Mouse (Mus musculus) thymus, adult 2 months (tissue): ENCODE measurements around the gene Upf3a. TPM values are rescaled to one million over a fixed set of nuclear protein-coding genes. Genes with fewer than 3 reads are reported as not detected.
"Not testable (repeated sequence)": the region's sequence is repeated elsewhere in the genome, so short reads cannot be mapped to it uniquely, and the experiment has no call there.

Source experiments
- DNase-seq: peaks from one replicate; pipeline ENCODE4 v3.0.0; 2021
- H3K27ac ChIP-seq: fragments of 200-500 bp; 2 replicates; pipeline ENCODE4 v1.5.1; 2012; ENCODE audit warnings: low read length, control low read depth; ENCODE audit not compliant: control insufficient read depth, insufficient read depth
- H3K27me3 ChIP-seq: fragments of 200-500 bp; 2 replicates; pipeline ENCODE4 v1.6.1; 2012; ENCODE audit warnings: mild to moderate bottlenecking, low read length, moderate library complexity, mixed read lengths; ENCODE audit not compliant: control insufficient read depth, insufficient read depth
- H3K36me3 ChIP-seq: fragments of 200-500 bp; 2 replicates; pipeline ENCODE4 v1.6.1; 2012; ENCODE audit warnings: mild to moderate bottlenecking, low read length, moderate library complexity; ENCODE audit not compliant: control insufficient read depth, insufficient read depth
- H3K4me1 ChIP-seq: fragments of 200-500 bp; replicated peaks from 2 replicates; pipeline ENCODE4 v1.6.1; 2012; ENCODE audit warnings: low read length; ENCODE audit not compliant: control insufficient read depth, insufficient read depth
- H3K4me3 ChIP-seq: fragments of 200-500 bp; 2 replicates; pipeline ENCODE4 v1.5.1; 2012; ENCODE audit warnings: mild to moderate bottlenecking, low read length, control low read depth, moderate library complexity; ENCODE audit not compliant: control insufficient read depth, insufficient read depth
- CTCF ChIP-seq: fragments of 200-500 bp; IDR thresholded peaks from 2 replicates; pipeline ENCODE4 v1.5.1; 2012; ENCODE audit warnings: mild to moderate bottlenecking, control low read depth, low read length, moderate library complexity, borderline replicate concordance; ENCODE audit not compliant: control insufficient read depth, poor library complexity, insufficient read depth; ENCODE audit errors: extremely low read depth
- POLR2A ChIP-seq: fragments of 200-500 bp; IDR thresholded peaks from 2 replicates; pipeline ENCODE4 v1.6.1; 2012; ENCODE audit warnings: mild to moderate bottlenecking, low read length, control low read depth, moderate library complexity; ENCODE audit not compliant: control insufficient read depth, poor library complexity, insufficient read depth; ENCODE audit errors: extremely low read depth
- WGBS: fragments of 180-500 bp; shearing (Covaris S2); methylation state at CpG from one replicate; pipeline ENCODE4 v1.1.7; 2018; 5-methylcytosine and 5-hydroxymethylcytosine counted together
- polyA plus RNA-seq: library from polyadenylated mRNA; depleted of rRNA; stranded (reverse); fragments of >200 nt; gene quantifications from 2 replicates; pipeline ENCODE4 v1.2.3, GENCODE M21; 2012; rRNA removed

Gene Upf3a
- polyA plus RNA-seq: 13.3 and 13.5 TPM in 2 replicates

DNA sequence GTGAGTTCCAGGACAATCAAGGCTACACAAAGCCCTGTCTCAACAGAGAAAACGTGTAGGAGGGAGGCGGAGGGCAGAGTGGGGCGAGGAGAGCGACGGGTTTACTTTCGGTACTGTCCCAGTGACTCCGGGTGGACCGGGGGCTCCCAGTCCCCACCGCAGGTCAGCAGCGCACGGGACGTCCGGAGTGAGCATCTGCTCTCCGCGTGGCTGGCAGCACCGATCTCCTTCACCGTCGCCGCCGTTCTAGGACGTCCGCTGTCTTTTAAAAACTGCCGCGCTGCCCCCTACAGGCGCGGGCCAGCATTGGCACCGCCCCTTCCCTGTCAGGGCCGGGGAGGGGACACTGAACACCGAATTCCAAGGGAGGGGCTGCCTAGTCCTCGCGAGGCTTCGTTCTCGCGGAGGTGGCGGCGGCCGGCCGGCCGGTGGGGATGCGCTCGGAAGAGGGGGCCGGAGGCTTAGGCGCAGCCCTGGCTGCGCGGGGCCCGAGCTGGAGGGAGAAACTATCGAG lies at the start of gene Upf3a:
Gene Upf3a (plus strand): TSS at position 366 of the 514 bp plus-strand sequence.
- Histone ChIP-seq H3K27me3 (no peaks in the 10 kb centered on the region), H3K4me3 (peak within 1 kb of the TSS; percentile 68), H3K36me3 (peaks cover 14% of the 10 kb centered on the region), H3K4me1 (peaks cover 6% of the 10 kb centered on the region), H3K27ac (peak within 1 kb of the TSS; percentile 82)
- WGBS: 0% methylated on average over 47 of the region's 47 CpGs
- DNase-seq: peak; percentile 92
- TF ChIP-seq POLR2A: no peak
- TF ChIP-seq CTCF: peak; percentile 97

DNA sequence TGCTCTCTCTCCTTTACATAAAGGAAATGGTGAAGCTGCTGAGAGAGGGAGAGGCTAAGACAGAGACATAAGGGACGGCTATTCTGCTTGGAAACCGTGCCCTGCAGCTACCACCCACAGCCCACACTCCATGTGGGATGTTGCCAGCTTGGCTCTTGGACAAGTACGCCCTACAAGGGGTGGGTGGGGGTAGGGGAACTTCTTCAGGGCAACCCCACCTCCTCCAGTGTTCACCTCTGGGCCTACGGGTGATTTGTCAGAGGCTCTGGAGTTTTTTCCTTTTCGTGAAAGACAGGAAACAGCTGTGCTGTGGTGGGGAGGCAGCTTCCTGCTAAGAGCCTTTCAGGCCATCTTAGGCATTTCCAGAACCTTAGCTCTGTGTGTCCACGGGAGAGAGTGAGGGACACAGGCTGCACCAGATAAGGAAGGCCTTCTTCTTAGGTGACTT lies 45.1 kb upstream of the Upf3a start:
- Histone ChIP-seq H3K4me1 (peaks cover 16% of the 10 kb centered on the region), H3K27ac (peak overlapping the region; percentile 91), H3K36me3 (no peaks in the 10 kb centered on the region), H3K27me3 (no peaks in the 10 kb centered on the region), H3K4me3 (no peak overlapping the region)
- TF ChIP-seq CTCF (no peak), POLR2A (no peak)
- DNase-seq: peak; percentile 58
- 6% methylated on average over 6 of the region's 6 CpGs for WGBS

DNA sequence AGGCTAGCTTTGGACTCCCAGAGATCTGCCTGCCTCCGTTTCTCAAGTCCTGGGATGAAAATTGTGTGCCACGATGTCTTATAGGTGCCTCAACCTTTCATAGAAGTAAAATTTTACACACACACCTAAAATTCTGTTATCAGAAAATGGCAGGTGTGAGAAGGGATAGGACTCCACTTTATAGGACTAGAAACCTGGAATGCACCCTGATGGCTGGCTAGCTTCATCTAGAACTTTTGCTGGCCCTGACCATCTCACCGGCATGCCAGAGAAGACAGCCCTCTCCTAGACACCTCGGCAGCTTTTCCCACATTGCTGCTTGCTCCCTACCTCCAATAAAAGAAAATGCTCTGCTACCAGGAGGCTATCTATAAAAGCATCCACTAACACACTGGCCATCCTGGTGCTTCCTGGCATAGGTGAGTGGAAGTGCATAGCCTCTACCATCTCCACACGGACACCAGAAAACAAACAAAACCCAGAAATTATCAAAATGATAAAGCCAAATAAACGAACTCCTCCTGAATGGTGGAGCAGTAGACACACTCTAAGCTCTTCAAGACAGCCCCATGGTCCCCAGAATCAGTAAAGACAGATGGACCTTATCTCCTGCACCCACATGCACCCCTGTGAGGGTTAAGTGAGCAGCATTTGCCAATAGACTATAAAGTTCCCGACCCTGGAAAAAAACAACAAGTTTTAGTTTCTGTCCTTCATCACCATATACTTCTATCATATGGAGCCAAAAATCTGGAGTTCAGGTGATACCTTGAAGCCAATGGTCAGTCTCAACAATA lies 44.4 kb upstream of the Upf3a start:
- 70% methylated on average over 7 of the region's 7 CpGs for WGBS
- Histone ChIP-seq H3K27ac (peak overlapping the region; percentile 91), H3K4me1 (peaks cover 21% of the 10 kb centered on the region)

DNA sequence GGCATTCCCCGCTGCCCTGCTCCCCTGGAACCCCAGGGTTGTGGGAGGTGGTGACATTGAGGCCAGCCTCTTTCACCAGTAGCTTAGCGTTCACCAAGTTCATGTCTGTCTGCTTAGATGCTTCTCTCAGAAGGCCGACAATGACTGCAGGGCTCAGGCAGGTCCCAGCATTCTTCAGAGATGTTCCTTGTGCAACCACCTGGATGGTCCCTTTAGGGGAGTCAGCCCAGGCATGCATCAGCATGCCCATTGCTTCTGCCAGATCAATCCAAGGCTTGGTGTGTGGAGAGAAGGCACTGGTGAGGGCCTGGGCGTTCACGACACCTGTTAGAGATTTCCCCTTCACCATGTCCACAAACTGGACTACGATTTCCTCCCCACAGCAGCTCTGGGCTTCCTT lies 39.2 kb upstream of the Upf3a start:
- DNase-seq, H3K36me3 ChIP-seq, H3K4me3 ChIP-seq, H3K27me3 ChIP-seq, H3K27ac ChIP-seq: not testable (repeated sequence)
- WGBS: 90% methylated on average over 6 of the region's 6 CpGs
- H3K4me1 ChIP-seq: peaks cover 11% of the 10 kb centered on the region

More for the DNA sequence above, 44.4 kb upstream of the Upf3a start:
- Histone ChIP-seq H3K27me3 (no peaks in the 10 kb centered on the region), H3K36me3 (no peaks in the 10 kb centered on the region), H3K4me3 (no peak overlapping the region)
- TF ChIP-seq CTCF (no peak), POLR2A (no peak)
- no peak for DNase-seq

DNA sequence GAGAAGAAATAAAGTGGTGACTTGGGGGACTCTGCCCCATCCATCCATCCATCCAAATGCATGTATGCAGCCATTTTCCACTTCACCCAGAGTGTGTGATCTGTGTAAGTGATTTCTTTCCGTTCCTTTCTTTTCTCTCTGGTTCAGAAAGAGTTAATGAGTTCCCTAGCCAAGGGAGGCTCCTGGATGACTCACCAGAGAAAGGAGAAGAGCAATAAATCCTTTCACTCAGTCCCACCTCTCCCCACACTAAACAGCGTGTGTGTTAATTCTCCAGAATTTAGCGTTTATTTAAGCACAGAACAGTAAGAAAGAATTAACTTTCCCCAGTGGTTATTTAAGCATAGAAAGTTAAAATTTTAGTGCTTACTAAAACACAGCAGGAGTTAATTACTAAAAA lies 37.8 kb upstream of the Upf3a start:
- H3K27me3 ChIP-seq: no peaks in the 10 kb centered on the region
- no peak overlapping the region for H3K4me3 ChIP-seq
- peaks cover 11% of the 10 kb centered on the region for H3K4me1 ChIP-seq
- H3K27ac ChIP-seq: no peak overlapping the region
- H3K36me3 ChIP-seq: no peaks in the 10 kb centered on the region
- TF ChIP-seq CTCF: no peak
- TF ChIP-seq POLR2A: no peak
- DNase-seq: no peak
- 72% methylated on average over 3 of the region's 3 CpGs for WGBS

GRCm38 (mm10) chr8:13753680-13754079 lies 31.7 kb upstream of the Upf3a start:
- Histone ChIP-seq H3K4me1 (0 out of 2 replicates have a peak, but pooled peaks cover 7% of the 10 kb centered on the region), H3K36me3 (no peaks in the 10 kb centered on the region), H3K27me3 (no peaks in the 10 kb centered on the region), H3K27ac (no peak overlapping the region), H3K4me3 (no peak overlapping the region)
- 20% methylated on average over 2 of the region's 2 CpGs for WGBS
- TF ChIP-seq POLR2A (no peak), CTCF (no peak)
- peak; percentile 84 for DNase-seq

DNA sequence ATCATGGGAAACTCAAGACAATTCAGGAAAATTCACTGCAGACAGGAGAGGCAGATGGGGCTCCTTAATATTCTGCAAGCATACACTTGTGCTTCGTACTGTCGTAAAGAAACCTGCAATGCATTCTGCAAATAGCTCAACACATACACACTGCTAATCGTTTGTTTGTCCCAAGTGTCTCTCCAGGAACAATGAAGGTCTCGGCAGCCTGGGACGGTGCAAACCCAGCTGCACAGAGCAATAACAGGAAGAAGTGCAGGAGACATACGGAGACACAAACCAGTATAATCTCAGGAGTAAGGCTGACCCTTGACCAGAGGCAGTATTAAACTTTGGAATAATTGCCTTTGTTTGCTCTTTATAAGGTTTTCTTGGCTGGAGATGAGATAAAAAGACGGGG lies 28.9 kb upstream of the Upf3a start:
- Histone ChIP-seq H3K27me3 (no peaks in the 10 kb centered on the region), H3K27ac (no peak overlapping the region), H3K36me3 (peaks cover 8% of the 10 kb centered on the region; the same call in 1 of the 2 replicates), H3K4me1 (0 out of 2 replicates have a peak, but pooled peaks cover 7% of the 10 kb centered on the region), H3K4me3 (no peak overlapping the region)
- TF ChIP-seq POLR2A: no peak
- no peak for DNase-seq
- whole genome bisulfite sequencing: 87% methylated on average over 7 of the region's 7 CpGs
